In the genomic region with DNA sequence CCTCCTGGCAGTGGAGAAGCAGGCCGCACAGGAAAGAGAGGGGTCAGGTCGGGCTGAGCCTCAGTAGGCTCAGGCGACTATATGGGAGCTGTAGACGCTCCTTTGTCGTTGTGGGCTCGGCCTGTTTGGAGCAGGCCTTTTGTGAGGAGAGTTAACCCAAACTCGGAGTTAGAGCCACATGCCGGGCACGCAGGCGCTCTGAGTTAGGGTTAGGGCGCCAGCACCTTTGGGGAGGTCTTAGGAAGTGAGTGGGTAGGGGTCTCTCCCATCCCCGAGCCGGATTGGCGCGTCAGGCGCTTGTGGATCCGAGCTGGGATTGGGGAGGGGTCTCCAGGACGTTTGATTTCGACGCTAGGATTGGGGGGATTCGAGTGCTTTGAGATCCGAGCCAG, we compare ENCODE assay signal across 8 mouse cellular contexts. TPM values are rescaled to one million over a fixed set of nuclear protein-coding genes. Genes with fewer than 3 reads are reported as not detected.
DNase-seq lines count a peak whose midpoint lies in the region; ATAC-seq and TF ChIP-seq lines count a peak whose summit lies in the region.

No protein-coding gene starts in this region.

- TF ChIP-seq POLR2A in spleen, adult 2 months (IDR thresholded peaks at IDR 0.05; ENCODE audit: low read depth, low read length): no peak

- peaks cover 33% of the 10 kb centered on the region for H3K4me1 ChIP-seq in heart, embryonic 10.5 days
- peaks cover 6% of the 10 kb centered on the region; the same call in 1 of the 2 replicates for H3K4me1 ChIP-seq in spleen, adult 2 months (ENCODE audit: control insufficient read depth, insufficient read depth, insufficient read length)
- H3K4me1 ChIP-seq in hindbrain, embryonic 15.5 days (replicated peaks): peaks cover 44% of the 10 kb centered on the region
- peaks cover 51% of the 10 kb centered on the region for H3K4me1 ChIP-seq in midbrain, embryonic 13.5 days (replicated peaks)

- H3K27ac ChIP-seq in heart, embryonic 10.5 days: peak overlapping the region; percentile 92
- H3K27ac ChIP-seq in spleen, adult 2 months (ENCODE audit: insufficient read depth, low read length): peak overlapping the region; percentile 68
- H3K27ac ChIP-seq in hindbrain, embryonic 15.5 days (replicated peaks): peak overlapping the region; percentile 85
- peak overlapping the region; percentile 92 for H3K27ac ChIP-seq in midbrain, embryonic 13.5 days

- no peaks in the 10 kb centered on the region for H3K9me3 ChIP-seq in heart, embryonic 10.5 days
- H3K9me3 ChIP-seq in hindbrain, embryonic 15.5 days: no peaks in the 10 kb centered on the region
- H3K9me3 ChIP-seq in midbrain, embryonic 13.5 days: no peaks in the 10 kb centered on the region

- H3K4me3 ChIP-seq in heart, embryonic 10.5 days: peak overlapping the region; percentile 90
- peak overlapping the region; percentile 82 for H3K4me3 ChIP-seq in spleen, adult 2 months (ENCODE audit: extremely low read depth, insufficient read depth, insufficient read length)
- peak overlapping the region; percentile 80 for H3K4me3 ChIP-seq in hindbrain, embryonic 15.5 days
- H3K4me3 ChIP-seq in midbrain, embryonic 13.5 days (replicated peaks): peak overlapping the region; percentile 67

- DNase-seq in heart, embryonic 10.5 days (ENCODE audit: low spot score): no peak
- no peak for DNase-seq in heart, adult 8-10 months (ENCODE audit: low spot score)
- DNase-seq in spleen, adult 2 months (ENCODE audit: low read depth in 1 of 2, low spot score in 2 of 2): no peak
- DNase-seq in spleen, adult 12 weeks (ENCODE audit: low spot score): no peak
- no peak for DNase-seq in thymus, postnatal 36 days
- DNase-seq in thymus, adult 18-20 months: no peak

- no peaks in the 10 kb centered on the region for H3K36me3 ChIP-seq in heart, embryonic 10.5 days
- H3K36me3 ChIP-seq in spleen, adult 2 months (ENCODE audit: control insufficient read depth, insufficient read depth, low read length): peaks cover 3% of the 10 kb centered on the region; the same call in 1 of the 2 replicates
- no peaks in the 10 kb centered on the region for H3K36me3 ChIP-seq in hindbrain, embryonic 15.5 days
- H3K36me3 ChIP-seq in midbrain, embryonic 13.5 days: no peaks in the 10 kb centered on the region

- H3K27me3 ChIP-seq in heart, embryonic 10.5 days (ENCODE audit: insufficient read depth, poor library complexity, severe bottlenecking): no peaks in the 10 kb centered on the region
- H3K27me3 ChIP-seq in spleen, adult 2 months (ENCODE audit: control insufficient read depth, insufficient read depth, low read length): no peaks in the 10 kb centered on the region
- H3K27me3 ChIP-seq in hindbrain, embryonic 15.5 days: no peaks in the 10 kb centered on the region
- H3K27me3 ChIP-seq in midbrain, embryonic 13.5 days: no peaks in the 10 kb centered on the region

- TF ChIP-seq CTCF in spleen, adult 2 months (IDR thresholded peaks at IDR 0.05; ENCODE audit: extremely low read depth, insufficient read depth, insufficient read length, insufficient replicate concordance): no peak

- under 1% methylated on average over 22 of the region's 22 CpGs for WGBS in heart, embryonic 10.5 days
- 1% methylated on average over 22 of the region's 22 CpGs for WGBS in spleen, adult 2 months
- 1% methylated on average over 22 of the region's 22 CpGs for WGBS in hindbrain, embryonic 15.5 days
- WGBS in midbrain, embryonic 13.5 days: 0% methylated on average over 22 of the region's 22 CpGs

- peak overlapping the region; percentile 87 for H3K4me2 ChIP-seq in hindbrain, embryonic 15.5 days
- H3K4me2 ChIP-seq in midbrain, embryonic 13.5 days (replicated peaks): peak overlapping the region; percentile 88

- peak; percentile 80 for ATAC-seq in hindbrain, embryonic 15.5 days (ENCODE audit: low FRiP score, low read depth)
- ATAC-seq in midbrain, embryonic 13.5 days: no peak; the same call in 1 of the 2 replicates

- H3K9ac ChIP-seq in hindbrain, embryonic 15.5 days: peak overlapping the region; percentile 70
- H3K9ac ChIP-seq in midbrain, embryonic 13.5 days (replicated peaks): peak overlapping the region; percentile 71

RNA-seq across cellular contexts. Expression of gene Stx16, which starts 0.3 kb away (rescaled TPM):
- polyA plus RNA-seq in heart, embryonic 10.5 days (2016; fragmentation: Nextera tagmentation; extraction: Ambion mirVana): 10.1 and 11.9 TPM in 2 replicates
- 10 to 100 TPM; 17.0 to 21.3 (median 18.8) TPM for total RNA-seq in heart, adult 8-10 months (2022)
- 36.0 and 44.0 TPM in 2 replicates for polyA plus RNA-seq in spleen, adult 2 months (2012; rRNA removed)
- polyA plus RNA-seq in hindbrain, embryonic 15.5 days (2015; fragmentation: Nextera tagmentation; extraction: Ambion mirVana): 10.7 and 12.2 TPM in 2 replicates
- polyA plus RNA-seq in midbrain, embryonic 13.5 days (2015; fragmentation: Nextera tagmentation; extraction: Ambion mirVana): 13.4 and 15.0 TPM in 2 replicates

RNA-seq across cellular contexts. Expression of gene Npepl1, which starts 33.7 kb away (rescaled TPM):
- polyA plus RNA-seq in heart, embryonic 10.5 days (2016; fragmentation: Nextera tagmentation; extraction: Ambion mirVana): 51.6 and 53.6 TPM in 2 replicates
- 10 to 100 TPM; 75.9 to 81.5 (median 77.7) TPM for total RNA-seq in heart, adult 8-10 months (2022)
- polyA plus RNA-seq in spleen, adult 2 months (2012; rRNA removed): 92.6 and 125 TPM in 2 replicates
- polyA plus RNA-seq in hindbrain, embryonic 15.5 days (2015; fragmentation: Nextera tagmentation; extraction: Ambion mirVana): 17.2 and 18.6 TPM in 2 replicates
- 18.5 and 20.4 TPM in 2 replicates for polyA plus RNA-seq in midbrain, embryonic 13.5 days (2015; fragmentation: Nextera tagmentation; extraction: Ambion mirVana)
